Mouse (Mus musculus): ENCODE measurements around the gene Olfr641. TPM values are rescaled to one million over a fixed set of nuclear protein-coding genes. Genes with fewer than 3 reads are reported as not detected.
A peak's percentile ranks its signal among the peaks of the same experiment; 100 is the strongest.

Olfr641 gene
- total and polyA plus RNA-seq, 3 experiments, result not detected

DNA sequence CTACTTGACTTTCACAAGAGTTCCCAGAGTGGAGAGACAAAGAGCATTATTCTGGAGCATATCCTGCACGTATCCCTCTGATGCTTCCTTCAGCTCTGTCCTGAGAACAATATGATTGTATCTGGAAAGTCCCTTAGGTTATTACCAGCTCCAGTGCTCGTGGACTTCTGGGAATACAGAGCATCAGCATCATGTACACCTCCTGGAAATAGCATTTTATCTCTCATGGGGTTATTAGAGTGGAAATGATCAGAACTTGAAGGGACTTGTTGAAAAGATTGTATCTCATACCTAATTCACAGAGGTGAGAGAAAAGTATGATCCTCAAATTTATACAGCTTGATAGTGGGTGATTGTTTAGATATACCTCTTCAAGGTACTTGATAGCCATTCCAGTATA, 26.1 kb downstream of the Olfr641 start, which contains the start of gene 4930516K23Rik:
Gene 4930516K23Rik, minus strand, starts transcription at position 101 of the 400 bp plus-strand sequence.
- Histone ChIP-seq H3K4me3 (replicated peaks in 1 of 3; ENCODE audit: low read depth in 2 of 3, low read length in 2 of 3, poor library complexity in 1 of 3) (no peak within 1 kb of the TSS), H3K9ac (ENCODE audit: insufficient read depth, low read depth) (no peak within 1 kb of the TSS), H3K27me3 (replicated peaks) (no peaks in the 10 kb centered on the region), H3K4me2 (ENCODE audit: insufficient read depth, low read depth, poor library complexity, severe bottlenecking) (no peak within 1 kb of the TSS), H3K36me3 (replicated peaks in 1 of 2; ENCODE audit: control insufficient read depth in 1 of 2, insufficient read depth in 1 of 2, low read length in 1 of 2) (no peaks in the 10 kb centered on the region), H3K4me1 (ENCODE audit: control insufficient read depth in 1 of 2, insufficient read depth in 2 of 2) (no peaks in the 10 kb centered on the region), H3K27ac (ENCODE audit: insufficient read depth, low read depth) (no peak within 1 kb of the TSS), H3K9me3 (replicated peaks; ENCODE audit: low read length) (no peaks in the 10 kb centered on the region), H3K79me2 (replicated peaks; ENCODE audit: control insufficient read depth, extremely low read depth, insufficient read depth, poor library complexity, severe bottlenecking) (no peaks in the 10 kb centered on the region)
- no peak for TF ChIP-seq ELF1 (IDR thresholded peaks at IDR 0.05; ENCODE audit: low read depth, low read length)
- no peak for TF ChIP-seq JUN (IDR thresholded peaks at IDR 0.05; ENCODE audit: insufficient read depth, low read depth, low read length)
- TF ChIP-seq ZC3H11A (IDR thresholded peaks at IDR 0.05; ENCODE audit: low read depth, low read length), result no peak
- no peak for TF ChIP-seq IRF4 (IDR thresholded peaks at IDR 0.05; ENCODE audit: low read depth, low read length)
- no peak for TF ChIP-seq NELFE (IDR thresholded peaks at IDR 0.05; ENCODE audit: low read depth, low read length)
- TF ChIP-seq ZKSCAN1 (IDR thresholded peaks at IDR 0.05; ENCODE audit: borderline replicate concordance, low read depth, low read length), result no peak
- no peak for TF ChIP-seq UBTF (IDR thresholded peaks at IDR 0.05; ENCODE audit: low read depth, low read length)
- no peak for TF ChIP-seq CHD2 (IDR thresholded peaks at IDR 0.05; ENCODE audit: low read length)
- no peak for TF ChIP-seq E2F4 (IDR thresholded peaks at IDR 0.05; ENCODE audit: insufficient replicate concordance, low read depth, low read length)
- no peak for TF ChIP-seq RAD21 (IDR thresholded peaks at IDR 0.05; ENCODE audit: low read depth, low read length)
- no peak for TF ChIP-seq RCOR1 (conservative IDR thresholded peaks at IDR 0.05; ENCODE audit: low read depth, low read length)
- TF ChIP-seq CTCF (conservative IDR thresholded peaks at IDR 0.05 in 1 of 2, IDR thresholded peaks at IDR 0.05 in 1 of 2; ENCODE audit: low read depth in 2 of 2, low read length in 2 of 2), result no peak
- no peak for TF ChIP-seq ZNF384 (IDR thresholded peaks at IDR 0.05; ENCODE audit: low read depth, low read length)
- TF ChIP-seq SIN3A (IDR thresholded peaks at IDR 0.05; ENCODE audit: low read length), result no peak
- dilution Hi-C loops (cut with MboI; ENCODE audit: extremely low pct_ligation_motif_present, extremely low pct_unique_long_range_greater_than_20kb, low sequenced_read_pairs), result no loop called here
- no peak for DNase-seq (ENCODE audit: extremely low read depth)
- in situ Hi-C loops (cut with MboI; ENCODE audit: low pct_ligation_motif_present, low pct_unique_long_range_greater_than_20kb, low sequenced_read_pairs), result no loop called here

- dilution Hi-C loops (cut with MboI; ENCODE audit: extremely low pct_ligation_motif_present, extremely low pct_unique_long_range_greater_than_20kb, low sequenced_read_pairs), result no loop called here
- no peaks in the 10 kb centered on the region for H3K36me3 ChIP-seq (replicated peaks in 1 of 2; ENCODE audit: control insufficient read depth in 1 of 2, insufficient read depth in 1 of 2, low read length in 1 of 2)
Observed at GRCm38 (mm10) chr7:104071769-104072168, 36.5 kb downstream of the Olfr641 start, which contains the start of gene Olfr644. Olfr644 (minus strand) TSS chr7:104071869.

More at GRCm38 (mm10) chr7:104071769-104072168, 36.5 kb downstream of the Olfr641 start, which contains the start of gene Olfr644:
- in situ Hi-C loops (cut with MboI; ENCODE audit: low pct_ligation_motif_present, low pct_unique_long_range_greater_than_20kb, low sequenced_read_pairs), result no loop called here
- TF ChIP-seq ZMIZ1 (IDR thresholded peaks at IDR 0.05; ENCODE audit: low read depth, low read length) (no peak), GABPA (IDR thresholded peaks at IDR 0.05; ENCODE audit: insufficient replicate concordance, low read depth, low read length) (no peak), TBP (conservative IDR thresholded peaks at IDR 0.05; ENCODE audit: low read depth, low read length) (no peak)
- H3K79me2 ChIP-seq (replicated peaks; ENCODE audit: control insufficient read depth, extremely low read depth, insufficient read depth, poor library complexity, severe bottlenecking), result no peaks in the 10 kb centered on the region
- H3K4me1 ChIP-seq (ENCODE audit: control insufficient read depth in 1 of 2, insufficient read depth in 2 of 2), result peaks cover 0 to 6% of the 10 kb centered on the region in 2 experiments; a peak in 2 of 4 replicates
- DNase-seq (ENCODE audit: extremely low read depth), result peak; percentile 6
- no peaks in the 10 kb centered on the region for H3K27me3 ChIP-seq (replicated peaks)
- no peaks in the 10 kb centered on the region for H3K9me3 ChIP-seq (replicated peaks; ENCODE audit: low read length)
- H3K9ac ChIP-seq (ENCODE audit: insufficient read depth, low read depth), result no peak within 1 kb of the TSS
- H3K4me3 ChIP-seq (replicated peaks in 1 of 3; ENCODE audit: low read depth in 2 of 3, low read length in 2 of 3, poor library complexity in 1 of 3), result no peak within 1 kb of the TSS
- no peak within 1 kb of the TSS for H3K27ac ChIP-seq (ENCODE audit: insufficient read depth, low read depth)
- no peak within 1 kb of the TSS for H3K4me2 ChIP-seq (ENCODE audit: insufficient read depth, low read depth, poor library complexity, severe bottlenecking)
